Mouse (Mus musculus) lung, adult 2 months (tissue): ENCODE data around the gene Cela1.

ENCODE experiments used
- CTCF ChIP-seq: fragments of 200-500 bp; IDR thresholded peaks from 2 replicates; pipeline ENCODE4 v1.5.1; 2011; ENCODE audit warnings: mild to moderate bottlenecking, low read length, control low read depth; ENCODE audit not compliant: insufficient read depth
- POLR2A ChIP-seq: fragments of 200-500 bp; IDR thresholded peaks from 2 replicates; pipeline ENCODE4 v1.6.1; 2011; ENCODE audit warnings: low read depth, mild to moderate bottlenecking, control low read depth, low read length, borderline replicate concordance; ENCODE audit errors: extremely low read depth

DNA sequence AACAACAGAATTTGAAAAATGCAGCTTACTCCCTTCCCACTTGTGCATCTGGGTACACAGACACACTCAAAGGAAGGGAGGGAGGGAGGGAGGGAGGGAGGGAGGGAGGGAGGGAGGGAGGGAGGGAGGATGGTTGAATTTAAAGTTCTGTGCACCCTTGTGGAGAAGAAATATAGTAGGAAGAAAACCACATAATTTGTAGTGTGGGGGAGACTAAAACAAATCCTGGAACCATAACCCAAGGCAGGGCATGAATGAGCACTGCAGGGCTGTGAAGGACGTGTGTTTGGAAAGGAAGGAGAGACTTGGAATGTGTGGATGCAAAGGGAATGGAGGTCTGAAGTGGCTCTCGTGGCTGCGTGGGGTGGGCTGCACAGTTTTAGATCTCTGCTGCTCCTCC, 12.2 kb downstream of the Cela1 start:
- TF ChIP-seq CTCF, result no peak
- TF ChIP-seq POLR2A, result no peak
